Mouse (Mus musculus) neutrophil, adult 5-6 weeks (primary cell): ENCODE results near the gene Hsh2d. TPM values are rescaled to one million over a fixed set of nuclear protein-coding genes. Genes with fewer than 3 reads are reported as not detected.

ENCODE experiments used
- ATAC-seq: fragments of 151-379, 151-347 bp; 2 replicates; pipeline ENCODE4 v1.8.0; 2017; ENCODE audit warnings: mild to moderate bottlenecking, moderate TSS enrichment; ENCODE audit not compliant: insufficient number of reproducible peaks, poor library complexity, low FRiP score, severe bottlenecking; ENCODE audit errors: extremely low read depth
- total RNA-seq: library from RNA; stranded (forward); fragments of 200-1000 nt; gene quantifications from 2 replicates; pipeline ENCODE4 v1.2.3, GENCODE M21; 2017

Hsh2d gene
- total RNA-seq, 1 experiment from 2014 or later: 38.6 TPM

DNA sequence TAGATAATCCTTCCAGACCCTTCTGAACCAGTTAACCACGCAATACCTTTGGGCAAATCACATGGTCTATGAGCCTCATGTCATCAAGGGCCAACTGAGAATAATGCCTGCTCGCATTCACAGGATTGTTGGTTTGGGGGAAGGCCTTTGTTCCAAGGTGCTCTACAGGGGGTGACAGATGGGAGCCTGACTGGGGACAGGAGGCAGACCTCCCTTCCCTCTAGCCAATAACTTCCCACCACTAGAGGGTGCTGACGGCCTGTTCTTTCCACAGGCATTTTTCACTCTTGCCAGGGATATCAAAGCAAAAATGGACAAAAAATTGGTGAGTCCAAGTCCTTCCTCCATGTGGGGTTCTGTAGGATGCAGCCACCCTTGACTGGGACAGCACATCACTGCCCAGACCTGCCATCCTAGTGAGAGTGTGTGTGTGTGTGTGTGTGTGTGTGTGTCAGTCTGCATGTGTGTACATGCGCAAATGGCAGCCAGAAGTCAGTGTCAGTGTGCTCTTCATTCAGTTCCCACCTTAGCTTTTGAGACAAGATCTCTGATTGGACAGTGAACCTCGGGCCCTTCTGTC is 12.0 kb upstream of the Hsh2d start:
- peak; percentile 55 for ATAC-seq

DNA sequence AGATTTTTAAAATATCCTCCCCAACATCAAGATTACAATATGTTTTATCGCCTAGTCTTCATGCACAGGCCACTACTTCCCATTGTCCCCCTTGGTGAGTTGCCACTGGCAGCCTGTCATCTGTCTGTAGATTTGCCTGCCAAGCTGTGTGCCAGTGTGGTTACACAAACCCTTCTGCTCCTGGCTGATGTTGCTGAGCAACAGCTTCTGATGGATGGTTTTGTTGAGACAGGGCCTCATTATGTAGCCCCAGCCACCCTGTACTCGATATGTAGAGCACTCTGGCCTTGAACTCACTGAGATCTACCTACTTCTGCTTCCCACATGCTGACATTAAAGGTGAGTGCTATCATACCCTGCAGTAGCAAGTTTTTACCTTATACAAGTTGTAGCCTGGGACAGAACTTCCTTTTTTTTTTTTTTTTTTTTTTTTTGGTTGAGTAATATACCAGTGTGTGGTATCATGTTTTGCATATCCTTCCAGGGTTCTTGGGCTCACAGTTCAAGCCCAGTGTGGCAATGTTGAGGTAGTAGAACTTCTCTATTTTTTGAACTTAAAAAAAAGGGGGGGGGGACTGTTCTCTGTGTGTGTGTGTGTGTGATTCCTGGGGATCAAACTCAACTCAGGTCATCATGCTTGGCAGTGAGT is 5.8 kb upstream of the Hsh2d start:
- peak; percentile 88 for ATAC-seq

DNA sequence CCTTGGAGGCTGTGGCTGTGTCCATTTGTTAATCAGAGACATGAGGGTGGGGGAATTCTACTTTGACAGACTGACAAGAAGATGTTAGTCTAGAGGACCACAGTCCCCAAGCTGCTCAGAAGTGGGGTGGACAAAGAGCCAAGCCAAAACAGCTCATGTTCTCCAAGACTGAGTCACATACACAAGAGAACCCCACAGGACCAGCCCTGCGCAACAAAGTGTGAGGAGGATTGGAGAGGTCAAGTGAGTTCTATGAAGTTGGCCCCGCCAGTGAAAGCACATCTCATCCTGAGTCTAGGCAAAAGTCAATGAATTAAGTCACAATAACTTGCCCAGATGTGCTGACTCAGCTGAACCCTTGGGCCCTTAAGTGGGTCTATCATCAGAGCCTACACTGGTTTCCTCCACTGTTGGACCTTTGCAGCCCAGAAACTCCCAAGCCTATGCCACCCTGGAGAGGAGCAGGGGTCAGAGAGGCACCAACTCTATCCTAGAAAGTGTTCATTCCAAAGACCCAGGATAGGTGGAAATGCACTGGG is 1.6 kb upstream of the Hsh2d start:
- ATAC-seq: no peak

DNA sequence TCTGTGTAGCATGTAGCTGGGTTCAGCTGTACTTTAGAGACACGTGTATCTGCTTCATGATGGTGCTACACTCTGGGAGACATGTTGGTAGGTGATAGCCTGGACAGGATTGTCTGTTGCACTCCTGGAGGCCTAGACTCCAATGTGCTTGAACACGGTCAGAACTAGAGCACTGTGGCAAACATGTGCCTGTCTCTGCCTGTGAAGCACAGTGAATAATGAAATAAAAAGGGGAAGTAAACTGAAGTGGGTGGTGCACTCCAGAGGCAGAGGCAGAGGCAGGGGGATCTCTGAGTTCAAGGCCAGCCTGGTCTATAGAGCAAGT is 739 bp downstream of the Hsh2d start:
- peak; percentile 57; the same call in 1 of the 2 replicates for ATAC-seq

DNA sequence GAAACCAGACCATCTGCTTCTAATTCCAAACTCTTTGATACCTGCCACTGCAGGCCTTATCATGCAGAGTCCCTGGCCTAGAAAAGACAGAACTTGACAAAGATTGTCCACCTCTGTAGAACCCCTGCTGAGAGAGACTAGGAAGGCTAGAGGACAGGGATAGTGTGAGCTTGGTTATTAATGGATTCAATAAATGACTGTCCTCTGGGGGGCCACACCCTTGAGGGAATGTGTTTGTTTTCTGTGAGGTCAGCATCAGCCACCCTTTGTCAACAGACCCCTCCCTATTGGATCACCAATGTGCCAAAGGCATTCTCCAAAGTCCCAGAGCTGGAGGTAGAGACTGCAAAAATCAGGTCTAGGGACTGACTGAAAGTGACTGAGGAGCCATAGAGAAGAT is 2.6 kb downstream of the Hsh2d start:
- ATAC-seq: no peak

DNA sequence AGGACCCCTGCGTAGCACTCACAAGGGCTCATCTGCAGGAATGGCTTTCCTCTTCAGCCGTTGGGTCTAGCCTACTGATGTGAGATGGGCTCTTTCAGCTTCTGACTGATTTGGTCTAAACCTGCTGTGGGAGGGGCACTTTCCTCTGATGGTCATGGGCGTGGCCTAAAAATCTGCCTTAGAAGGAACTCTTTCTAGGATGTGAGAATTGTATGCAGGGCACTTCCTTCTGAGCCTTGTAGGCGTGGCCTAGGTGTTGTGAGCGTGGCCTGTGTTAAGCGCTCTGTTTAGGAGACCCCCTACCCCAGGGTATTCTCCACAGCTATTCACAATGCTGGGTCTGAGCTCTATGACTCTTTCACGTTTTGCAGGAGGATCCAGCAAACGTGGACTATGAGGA is 8.6 kb downstream of the Hsh2d start:
- peak; percentile 44; the same call in 1 of the 2 replicates for ATAC-seq

DNA sequence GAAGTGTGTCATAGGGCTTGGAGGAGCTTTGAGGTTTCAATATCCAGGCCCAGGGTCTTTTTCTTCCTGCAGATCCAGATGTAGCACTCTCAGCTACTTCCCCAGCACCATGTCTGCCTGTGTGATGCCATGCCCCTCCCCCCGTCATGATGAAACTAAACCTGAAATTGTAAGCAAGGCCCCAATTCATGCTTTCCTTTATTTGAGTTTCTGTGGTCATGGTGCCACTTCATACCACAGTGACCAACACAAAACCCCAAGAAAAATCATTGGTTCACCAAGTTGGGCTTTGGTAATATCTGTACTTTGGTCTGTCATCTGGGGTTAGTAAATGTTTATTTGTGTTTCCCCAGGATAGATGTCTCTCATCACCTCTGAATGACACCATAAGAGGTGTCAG is 19.1 kb downstream of the Hsh2d start:
- ATAC-seq: no peak

DNA sequence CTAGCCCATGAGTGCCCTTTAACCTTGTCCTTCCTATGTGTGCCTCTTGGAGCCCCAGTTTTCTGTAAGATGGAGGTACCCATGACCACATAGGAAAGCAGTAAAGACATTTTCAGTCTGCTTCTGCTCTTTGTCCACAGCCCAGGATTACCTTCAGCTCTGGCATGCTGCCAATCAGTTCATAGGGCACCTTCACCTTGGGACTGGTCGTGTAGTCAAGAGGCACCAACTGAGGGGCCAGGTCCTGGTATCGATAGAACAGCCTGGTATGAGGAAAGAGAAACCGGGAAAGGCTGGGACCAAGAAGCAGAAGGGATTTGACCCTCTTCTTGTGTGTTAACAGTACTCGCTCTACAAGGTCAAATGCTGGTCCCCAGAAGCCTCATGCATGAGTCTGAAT is 20.8 kb downstream of the Hsh2d start:
- no peak for ATAC-seq

DNA sequence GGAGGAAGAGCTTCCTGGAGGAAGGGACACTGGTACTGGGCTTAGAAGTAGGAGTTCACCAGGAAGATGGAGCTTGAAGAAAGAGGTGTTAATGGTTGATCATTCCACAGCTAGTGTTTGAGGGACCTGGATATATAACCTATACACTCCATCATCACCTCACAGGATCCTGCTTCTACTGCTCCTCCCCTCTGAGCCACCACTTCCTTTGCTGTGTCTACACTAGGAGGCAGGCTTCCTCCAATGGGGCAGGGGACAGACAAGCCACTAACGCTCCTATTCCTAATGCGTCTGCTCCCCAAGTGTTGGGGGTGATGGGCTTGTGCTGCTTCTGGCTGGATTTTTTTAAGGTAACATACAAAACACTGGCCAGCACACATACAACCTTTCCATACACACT is 21.3 kb downstream of the Hsh2d start:
- peak; percentile 25; the same call in 1 of the 2 replicates for ATAC-seq

DNA sequence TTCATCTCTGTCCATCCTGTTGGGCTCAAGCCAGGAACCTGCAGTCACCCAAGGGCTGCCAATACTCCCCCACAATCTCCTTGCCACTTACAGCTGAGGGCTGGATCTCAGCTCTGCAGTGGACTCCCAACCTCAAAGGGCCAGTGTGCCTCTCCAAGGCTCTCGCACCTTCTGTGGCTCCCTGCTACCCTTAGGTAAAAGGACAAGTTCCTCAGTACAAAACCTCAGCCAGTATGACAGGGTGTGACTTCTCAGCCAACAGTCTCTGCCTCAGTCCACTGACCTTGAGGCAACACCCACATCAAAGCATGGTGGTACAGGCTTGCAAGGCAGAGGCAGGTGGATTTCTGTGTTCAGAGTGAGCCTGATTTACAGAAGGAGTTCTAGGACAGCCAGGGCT is 22.4 kb downstream of the Hsh2d start:
- no peak for ATAC-seq

DNA sequence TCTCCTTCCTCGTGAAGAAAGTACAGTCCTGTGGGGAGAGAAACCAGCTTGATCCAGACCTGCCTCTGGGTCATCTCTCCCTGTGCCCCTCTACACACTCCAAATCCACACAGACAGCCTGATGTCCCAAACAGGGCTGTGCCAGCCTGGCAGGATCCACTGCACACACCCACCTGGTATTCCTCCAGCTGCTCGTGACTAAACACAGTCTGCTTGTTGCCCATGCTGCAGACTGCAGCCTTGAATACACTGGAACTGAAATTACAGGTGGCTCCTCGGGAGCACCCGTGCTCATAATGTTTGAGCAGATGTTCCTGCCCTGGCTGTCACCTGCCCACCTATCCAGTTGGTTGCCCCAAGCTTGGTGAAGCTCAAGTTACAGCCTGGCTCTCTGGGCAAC is 23.3 kb downstream of the Hsh2d start, which contains the start of gene Cib3:
Gene Cib3, minus strand, starts transcription at position 87 of the 400 bp plus-strand sequence.
- no peak for ATAC-seq

DNA sequence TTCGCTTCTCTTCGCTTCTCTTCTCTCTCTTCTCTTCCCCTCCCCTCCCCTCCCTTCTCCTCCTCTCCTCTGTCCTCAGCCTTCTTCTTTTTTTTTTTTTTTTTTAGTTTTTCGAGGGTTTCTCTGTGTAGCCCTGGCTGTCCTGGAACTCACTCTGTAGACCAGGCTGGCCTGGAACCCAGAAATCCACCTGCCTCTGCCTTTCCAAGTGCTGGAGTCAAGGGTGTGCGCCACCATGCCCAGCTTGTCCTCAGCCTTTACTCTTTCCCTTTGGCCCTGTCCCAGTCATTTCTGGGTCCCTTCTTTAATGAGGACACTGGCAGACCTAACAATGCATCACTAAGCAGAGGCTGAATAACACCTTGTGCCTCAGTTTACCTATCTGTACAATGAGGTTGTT is 24.1 kb downstream of the Hsh2d start, which contains the start of gene Gm11034:
Gene Gm11034, minus strand, starts transcription at position 101 of the 400 bp plus-strand sequence.
- ATAC-seq: no peak

DNA sequence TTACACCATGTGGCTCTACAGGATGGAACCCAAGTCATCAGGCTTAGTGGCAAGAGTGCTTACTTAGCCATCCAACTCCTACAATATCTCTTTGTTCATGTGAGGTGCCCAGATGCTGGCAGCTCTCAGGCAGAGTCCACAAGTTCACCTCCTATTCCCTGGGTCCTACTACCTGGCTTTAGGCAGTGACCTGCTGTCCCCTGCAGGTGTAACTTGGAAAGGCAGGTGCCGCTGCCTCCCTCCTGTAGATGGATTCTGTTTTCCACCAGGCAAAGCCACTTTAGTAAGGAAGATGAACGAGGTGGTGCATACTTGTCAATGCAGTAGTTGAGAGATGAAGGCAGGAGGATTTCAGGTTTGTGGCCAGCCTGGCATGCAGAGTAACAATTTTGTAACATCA is 25.6 kb downstream of the Hsh2d start:
- peak; percentile 36; the same call in 1 of the 2 replicates for ATAC-seq

DNA sequence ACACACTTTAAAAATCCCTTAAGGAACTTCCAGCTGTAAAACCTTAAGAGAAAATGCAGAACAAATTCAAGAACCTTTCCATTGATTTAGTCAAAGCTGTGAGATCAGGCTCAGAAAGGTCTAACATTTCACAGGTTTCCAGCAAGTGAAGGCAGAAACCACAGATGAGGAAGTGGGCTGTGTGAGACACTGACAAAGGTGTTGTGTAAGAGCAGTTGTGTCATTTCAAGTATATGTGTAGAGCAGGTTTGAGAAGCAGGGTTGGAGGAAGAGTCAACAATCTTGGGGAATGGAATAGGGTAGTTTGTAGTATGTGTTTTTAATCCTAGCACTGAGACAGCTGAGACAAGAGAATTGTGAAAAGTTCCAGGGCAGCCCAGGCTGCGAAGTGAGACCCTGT is 26.4 kb downstream of the Hsh2d start:
- peak; percentile 62 for ATAC-seq

DNA sequence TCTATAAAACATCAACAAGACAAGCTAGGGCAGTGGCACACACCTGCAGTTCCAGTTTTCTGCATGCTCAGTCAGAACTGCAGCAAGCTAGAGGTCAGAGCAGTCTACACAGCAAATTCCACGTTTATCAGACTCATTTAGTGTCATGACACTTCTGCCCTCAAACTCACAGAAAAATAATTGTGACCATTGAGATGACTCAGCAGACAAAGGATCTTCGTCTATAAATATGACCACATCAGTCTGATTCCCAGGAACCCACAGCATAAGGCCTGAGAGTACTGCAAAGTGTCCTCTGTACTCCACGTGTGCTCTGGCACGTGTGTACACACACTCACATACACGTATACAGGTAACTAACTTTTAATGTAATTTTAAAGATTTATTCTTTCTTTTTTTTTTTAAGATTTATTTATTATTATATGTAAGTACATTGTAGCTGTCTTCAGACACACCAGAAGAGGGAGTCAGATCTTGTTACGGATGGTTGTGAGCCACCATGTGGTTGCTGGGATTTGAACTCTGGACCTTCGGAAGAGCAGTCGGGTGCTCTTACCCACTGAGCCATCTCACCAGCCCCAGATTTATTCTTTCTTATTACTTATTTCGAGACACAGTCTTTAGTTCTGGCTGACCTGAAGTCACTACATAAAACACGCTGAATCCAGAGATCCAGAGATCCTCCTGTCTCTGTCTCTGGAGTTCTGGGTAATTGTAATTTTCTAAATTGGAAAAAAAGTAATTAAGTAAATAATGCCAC is 29.5 kb downstream of the Hsh2d start:
- no peak for ATAC-seq

DNA sequence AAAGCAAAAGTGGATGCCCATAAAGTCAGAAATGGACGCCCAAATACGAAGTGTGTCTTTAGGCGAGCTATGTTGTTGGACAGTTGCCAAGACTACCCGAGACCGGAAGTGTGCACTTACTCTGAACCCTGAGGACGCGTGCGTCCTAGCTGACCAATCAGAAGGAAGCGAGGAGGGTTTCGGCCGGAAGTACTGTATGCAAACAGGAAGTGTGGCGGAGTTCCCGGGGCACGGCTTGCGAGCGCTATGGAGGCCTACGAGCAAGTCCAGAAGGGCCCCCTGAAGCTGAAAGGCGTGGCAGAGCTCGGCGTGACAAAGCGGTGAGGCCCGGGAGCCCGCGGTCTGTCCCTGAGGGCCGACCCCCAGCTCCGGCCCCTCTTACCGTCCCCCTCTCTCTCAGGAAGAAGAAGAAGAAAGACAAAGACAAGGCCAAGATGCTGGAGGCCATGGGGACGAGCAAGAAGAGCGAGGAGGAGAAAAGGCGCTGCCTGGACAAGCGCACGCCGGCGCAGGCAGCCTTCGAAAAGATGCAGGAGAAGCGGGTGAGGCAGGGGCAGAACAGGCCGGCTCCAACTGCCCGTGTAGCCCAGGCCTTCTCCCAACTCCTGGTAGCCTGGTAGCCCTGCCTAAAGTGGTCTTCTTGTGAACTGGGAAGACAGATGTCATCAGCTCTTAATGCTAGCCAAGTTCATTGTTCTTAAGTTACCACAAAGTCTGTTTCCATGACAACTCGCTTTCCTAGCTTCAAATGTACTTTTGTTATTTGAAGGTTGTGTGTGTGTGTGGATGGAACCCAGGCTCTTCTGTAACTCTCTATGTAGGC is 30.3 kb downstream of the Hsh2d start, which contains the start of gene Fam32a:
Gene Fam32a, plus strand, starts transcription at position 190 of the 823 bp plus-strand sequence.
- peak; percentile 93 for ATAC-seq

DNA sequence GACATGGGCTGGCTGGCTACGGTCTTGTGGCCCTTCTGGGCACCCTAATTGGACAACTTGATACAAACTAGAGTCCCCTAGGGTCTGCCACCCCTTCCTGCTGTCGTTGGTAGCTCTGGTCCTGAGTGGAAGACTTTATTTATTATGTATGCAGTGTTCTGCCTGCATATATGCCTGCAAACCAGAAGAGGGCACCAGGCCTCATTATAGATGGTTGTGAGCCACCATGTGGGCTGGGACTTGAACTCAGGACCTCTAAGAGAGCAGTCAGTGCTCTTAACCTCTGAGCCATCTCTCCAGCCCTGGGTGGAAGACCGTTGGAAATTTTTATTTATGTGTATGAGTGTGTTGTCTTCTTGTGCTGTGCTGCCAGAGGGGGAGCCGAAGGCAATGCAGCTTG is 31.3 kb downstream of the Hsh2d start:
- ATAC-seq: no peak

DNA sequence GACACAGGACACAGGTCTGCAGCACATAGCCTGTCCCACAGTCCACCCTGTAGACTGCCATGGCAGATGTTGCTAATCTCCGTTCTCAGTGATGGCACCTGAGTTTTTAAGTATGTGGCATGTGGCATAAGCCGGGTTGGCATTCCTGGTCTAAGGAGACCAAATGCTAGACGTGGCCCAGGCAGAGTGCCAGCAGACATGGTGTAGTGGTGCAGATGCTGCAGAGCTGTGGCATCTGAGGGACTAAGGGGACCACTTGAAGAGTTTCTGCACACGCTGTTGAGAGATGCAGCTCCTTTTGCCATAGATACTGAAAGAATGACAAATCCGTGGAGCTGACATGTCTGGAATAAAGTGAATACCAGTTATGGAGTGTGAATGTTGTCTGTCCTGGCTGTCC is 33.2 kb downstream of the Hsh2d start:
- ATAC-seq: no peak
